Mouse (Mus musculus): ENCODE data around the gene Kcnj9.

- no peak for TF ChIP-seq POLR2A (IDR thresholded peaks at IDR 0.05; ENCODE audit: low read depth, low read length)
- TF ChIP-seq CTCF (IDR thresholded peaks at IDR 0.05; ENCODE audit: extremely low read depth, insufficient read length, insufficient replicate concordance, low read depth, low read length), result no peak
Measured at GRCm38 (mm10) chr1:172278328-172278727, 50.8 kb downstream of the Kcnj9 start.
